25 mouse cellular contexts compared by ENCODE assay signal in genomic region chr14:33062996-33063395, GRCm38 (mm10).
"Had no signal": no experiment of that assay in that cellular context is flagged by ENCODE, and none has a peak within 500 bp of the region (broad histone marks: within the 10 kb centered on the region; RNA-seq: fewer than 3 reads in every experiment).

No protein-coding gene starts in this region.

- DNase-seq: gastrocnemius, adult 2 months; gastrocnemius, postnatal 10 days; gastrocnemius, postnatal 25 days; heart, adult 18-20 months; heart, postnatal 10 days; heart, postnatal 4 days; kidney, adult 18-20 months; kidney, adult 8-10 months; kidney, postnatal 10 days; kidney, postnatal 25 days; kidney, postnatal 4 days had no signal

- H3K4me3 ChIP-seq: gastrocnemius, adult 2 months; heart, embryonic 10.5 days; heart, embryonic 12.5 days; hindbrain, embryonic 10.5 days; intestine, embryonic 15.5 days; layer of hippocampus, adult 2 months; left cerebral cortex, adult 2 months; limb, embryonic 10.5 days; limb, embryonic 12.5 days; liver, embryonic 12.5 days had no signal

- H3K27me3 ChIP-seq: heart, embryonic 12.5 days; intestine, embryonic 15.5 days; limb, embryonic 12.5 days; liver, embryonic 12.5 days had no signal

- H3K4me1 ChIP-seq: heart, embryonic 10.5 days; heart, embryonic 12.5 days; hindbrain, embryonic 10.5 days; intestine, embryonic 15.5 days; limb, embryonic 10.5 days; limb, embryonic 12.5 days; liver, embryonic 12.5 days had no signal

- H3K9me3 ChIP-seq: heart, embryonic 10.5 days; hindbrain, embryonic 10.5 days; intestine, embryonic 15.5 days; limb, embryonic 10.5 days; limb, embryonic 12.5 days; liver, embryonic 12.5 days had no signal

- H3K9ac ChIP-seq: heart, embryonic 12.5 days; hindbrain, embryonic 14.5 days; intestine, embryonic 15.5 days; limb, embryonic 12.5 days; liver, embryonic 12.5 days; liver, embryonic 14.5 days had no signal

- H3K4me2 ChIP-seq: heart, embryonic 12.5 days; hindbrain, embryonic 14.5 days; intestine, embryonic 15.5 days; limb, embryonic 12.5 days; liver, embryonic 12.5 days had no signal

- ATAC-seq: hindbrain, embryonic 16.5 days; inflammation-experienced regulatory T-cells, adult 6 months; intestine, embryonic 15.5 days; intestine, postnatal 0 days; liver, embryonic 12.5 days had no signal

- H3K36me3 ChIP-seq: heart, embryonic 10.5 days; heart, embryonic 12.5 days; hindbrain, embryonic 10.5 days; intestine, embryonic 15.5 days; limb, embryonic 10.5 days; limb, embryonic 12.5 days; liver, embryonic 12.5 days had no signal

- H3K27ac ChIP-seq: gastrocnemius, adult 2 months; heart, embryonic 10.5 days; hindbrain, embryonic 10.5 days; hindbrain, embryonic 14.5 days; intestine, embryonic 15.5 days; layer of hippocampus, adult 2 months; left cerebral cortex, adult 2 months; limb, embryonic 10.5 days; limb, embryonic 12.5 days; liver, embryonic 12.5 days; liver, embryonic 14.5 days had no signal
